Mouse (Mus musculus): ENCODE data around the gene Rap1gap2.
"Not testable (repeated sequence)": the region's sequence is repeated elsewhere in the genome, so short reads cannot be mapped to it uniquely, and the experiment has no call there.

Rap1gap2 gene

DNA sequence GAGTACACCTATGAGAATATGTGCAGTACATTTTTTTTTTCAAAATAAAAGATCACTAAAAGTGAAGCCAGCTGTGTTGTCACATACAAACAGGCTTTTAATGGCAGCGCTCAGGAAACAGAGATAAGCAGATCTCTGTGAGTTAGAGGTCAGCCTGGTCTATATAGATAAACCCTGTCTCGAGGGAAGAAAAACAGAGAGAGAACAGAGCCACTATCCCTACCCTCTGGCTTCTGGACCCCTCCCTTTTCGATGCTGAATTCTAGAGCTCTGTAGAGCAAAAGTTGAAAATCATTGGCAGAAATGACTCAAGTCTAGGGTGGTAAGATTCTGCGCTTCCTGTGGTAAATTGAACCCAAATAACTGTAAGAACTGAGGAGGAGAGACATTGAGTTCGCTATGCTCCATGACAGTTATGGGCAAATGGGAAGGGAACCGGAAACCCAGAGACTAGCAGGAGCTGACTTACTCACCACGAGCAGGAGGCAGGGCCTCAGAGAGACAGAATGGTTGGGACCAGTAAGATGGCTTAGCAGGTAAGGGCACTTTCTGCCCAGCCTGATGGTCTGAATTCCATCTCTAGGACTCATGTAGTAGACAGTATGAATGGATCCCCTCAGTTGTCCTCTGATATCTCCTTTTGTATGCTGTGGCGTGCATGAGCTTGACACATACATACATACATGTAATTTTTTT lies 11.4 kb upstream of the Rap1gap2 start:
- no peak for DNase-seq

DNA sequence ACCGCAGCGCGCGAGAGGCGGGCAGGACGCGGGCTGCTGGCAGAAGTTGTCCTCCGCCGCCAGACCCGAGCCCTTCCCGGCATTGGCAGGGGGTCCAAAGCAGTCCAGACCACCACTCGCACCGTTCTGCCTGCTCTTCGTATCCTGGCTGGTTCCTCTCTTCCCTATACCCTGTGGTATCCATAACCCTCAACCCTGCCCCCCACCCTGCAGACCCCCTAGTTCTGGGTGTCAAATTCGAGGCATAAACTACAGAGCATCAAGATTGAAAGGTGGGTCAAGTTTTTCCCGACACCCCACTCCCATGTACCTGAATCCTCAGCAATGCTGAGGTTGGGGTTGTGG lies 9.2 kb upstream of the Rap1gap2 start:
- no peak for DNase-seq

DNA sequence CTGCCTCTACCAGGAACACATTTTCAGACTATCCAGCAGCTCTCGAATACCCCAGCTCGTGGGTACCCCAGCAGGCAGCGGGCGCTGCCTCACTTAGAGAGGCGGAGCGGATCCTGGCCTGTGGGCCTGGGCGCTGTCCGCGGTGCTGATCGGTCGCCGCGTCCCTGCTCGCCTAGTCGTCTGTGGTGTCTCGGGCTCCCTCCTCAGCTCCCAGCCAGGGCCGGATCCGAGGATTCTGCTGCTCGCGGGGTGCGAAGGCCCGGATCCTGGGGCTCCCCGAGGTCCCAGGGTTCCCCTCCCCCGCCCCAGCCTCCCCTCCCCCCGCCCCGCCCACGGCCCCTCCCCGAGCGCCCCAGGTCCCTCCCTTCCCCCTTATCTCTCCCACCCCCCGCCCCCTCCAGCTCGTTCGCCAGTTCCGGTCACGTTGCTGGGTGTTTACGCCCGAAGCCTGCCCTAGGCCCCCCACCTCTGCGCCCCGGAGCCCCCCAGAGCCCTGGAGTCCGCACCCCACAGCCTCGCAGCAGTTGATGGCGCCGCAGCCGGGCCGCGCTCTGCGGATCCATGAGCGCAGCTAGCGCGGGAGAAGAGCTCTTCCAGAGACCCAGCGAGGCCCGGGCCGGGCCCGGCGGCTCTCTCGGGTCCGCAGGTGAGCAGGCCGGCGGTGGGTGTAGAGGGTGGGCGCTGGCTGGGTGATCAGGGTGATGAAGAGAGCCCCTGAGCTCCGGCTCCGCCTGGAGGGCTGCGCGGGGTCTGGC lies 8.7 kb upstream of the Rap1gap2 start, which contains the start of gene Ccdc92b:
Gene Ccdc92b (plus strand): TSS at position 405 of the 755 bp plus-strand sequence.
- DNase-seq: peak; percentile 87 to 88

DNA sequence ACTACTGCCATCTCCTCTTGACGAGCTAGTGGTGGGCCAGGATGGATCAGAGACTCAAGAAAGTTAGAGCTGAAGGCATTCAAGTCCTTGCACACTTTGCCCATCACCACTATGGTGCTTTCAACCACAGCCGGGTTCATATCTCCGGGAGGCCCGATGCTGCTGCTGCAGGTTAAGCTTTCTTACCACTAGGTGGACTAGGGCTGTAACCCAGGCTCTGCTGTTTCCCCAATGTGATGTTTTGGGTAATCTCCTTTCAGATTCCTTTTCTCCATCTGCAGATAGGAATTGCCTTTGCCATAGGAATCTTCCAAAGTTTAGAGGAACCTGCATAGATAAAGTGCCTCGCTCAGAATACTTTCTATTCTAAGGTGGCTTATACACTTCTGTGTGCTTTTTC lies 4.9 kb upstream of the Rap1gap2 start:
- no peak for DNase-seq

DNA sequence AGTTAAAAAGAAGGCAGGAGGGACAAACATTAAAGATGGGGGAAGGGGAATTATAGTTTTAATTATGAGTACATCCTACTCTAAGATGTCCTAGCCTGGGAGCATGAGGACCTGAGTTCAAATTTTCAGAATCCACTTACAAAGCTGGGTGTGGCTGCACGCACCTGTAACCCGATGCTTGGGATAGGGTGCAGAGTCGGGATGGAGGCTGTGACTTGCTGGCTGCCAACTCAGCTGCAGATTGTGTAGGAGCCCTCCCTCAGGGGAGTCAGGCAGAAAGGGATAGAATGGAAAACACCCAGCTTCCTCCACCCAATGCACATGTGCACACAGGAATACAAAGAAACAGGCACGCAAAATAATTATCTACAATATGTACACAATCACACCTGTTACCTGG lies 2.7 kb upstream of the Rap1gap2 start:
- no peak for DNase-seq

DNA sequence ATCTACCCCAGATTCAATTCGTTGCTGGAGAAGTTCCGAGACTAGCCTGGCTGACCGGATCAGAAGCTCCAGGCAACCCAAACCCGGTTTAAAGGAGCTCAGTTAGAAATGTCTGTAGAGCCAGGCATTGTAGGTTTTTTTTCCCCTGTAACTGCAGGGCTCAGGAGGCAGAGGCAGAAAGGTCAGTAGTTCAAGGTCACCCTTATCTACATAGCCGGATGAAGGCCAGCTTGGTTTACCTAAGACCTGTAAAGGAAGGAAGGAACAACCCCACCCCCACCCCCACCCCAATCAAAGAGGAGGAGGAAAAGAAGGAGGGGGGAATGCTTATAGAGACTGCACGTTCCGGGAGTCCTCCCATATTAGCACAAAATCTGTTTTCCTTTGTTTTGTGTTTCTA lies 722 bp upstream of the Rap1gap2 start:
- no peak for DNase-seq

DNA sequence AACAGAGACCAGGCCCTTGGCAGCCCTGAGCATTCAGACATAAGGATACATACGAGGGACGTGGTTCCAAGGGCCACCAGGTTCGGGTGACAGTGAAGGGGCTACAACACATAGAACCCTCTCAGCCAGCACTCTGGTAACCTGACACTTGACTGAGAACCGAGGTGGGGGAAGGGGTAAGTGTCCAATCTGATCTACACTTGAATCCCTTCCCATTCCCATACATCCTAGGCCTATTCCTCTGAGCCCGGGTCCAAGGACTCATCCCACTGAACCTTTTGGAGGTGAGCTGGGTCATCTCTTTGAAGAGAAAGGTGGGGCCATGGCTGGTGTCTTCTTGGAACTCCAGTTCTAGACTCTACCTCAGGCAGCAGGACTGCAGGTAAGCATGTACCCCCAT lies 647 bp downstream of the Rap1gap2 start:
- DNase-seq: no peak

DNA sequence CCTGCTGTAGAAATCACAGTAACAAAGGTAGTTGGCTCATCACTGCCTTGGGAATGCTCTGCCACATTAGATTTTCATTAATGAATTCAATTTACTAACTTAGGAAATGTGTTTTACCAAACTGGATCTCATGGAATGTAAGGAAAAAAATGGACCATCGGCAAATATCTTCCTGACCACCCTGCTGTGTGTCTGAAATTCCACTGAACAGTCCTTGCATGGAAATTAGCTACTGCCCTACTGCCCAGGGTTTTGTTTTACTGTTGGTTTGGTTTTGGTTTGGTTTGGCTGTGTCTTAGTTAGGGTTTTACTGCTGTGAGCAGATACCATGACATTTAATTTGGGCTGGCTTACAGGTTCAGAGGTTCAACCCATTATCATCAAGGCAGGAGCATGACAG lies 8.4 kb downstream of the Rap1gap2 start:
- DNase-seq: no peak

DNA sequence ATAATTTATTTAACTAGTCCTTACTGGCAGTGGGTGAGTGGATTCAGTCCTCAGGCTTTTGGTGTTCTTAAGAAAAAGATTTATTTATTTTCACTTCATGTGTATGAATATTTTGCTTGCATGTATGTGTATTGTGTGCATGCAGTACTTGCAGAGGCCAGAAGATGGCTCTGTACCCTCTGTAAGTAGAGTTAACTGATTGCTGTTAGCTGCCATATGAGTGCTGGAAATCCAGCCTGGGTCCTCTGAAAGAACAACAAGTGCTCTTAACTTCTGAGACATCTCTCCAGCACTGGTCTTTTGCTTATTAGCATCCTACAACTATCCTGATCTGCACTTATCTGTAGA lies 12.8 kb downstream of the Rap1gap2 start:
- no peak for DNase-seq

DNA sequence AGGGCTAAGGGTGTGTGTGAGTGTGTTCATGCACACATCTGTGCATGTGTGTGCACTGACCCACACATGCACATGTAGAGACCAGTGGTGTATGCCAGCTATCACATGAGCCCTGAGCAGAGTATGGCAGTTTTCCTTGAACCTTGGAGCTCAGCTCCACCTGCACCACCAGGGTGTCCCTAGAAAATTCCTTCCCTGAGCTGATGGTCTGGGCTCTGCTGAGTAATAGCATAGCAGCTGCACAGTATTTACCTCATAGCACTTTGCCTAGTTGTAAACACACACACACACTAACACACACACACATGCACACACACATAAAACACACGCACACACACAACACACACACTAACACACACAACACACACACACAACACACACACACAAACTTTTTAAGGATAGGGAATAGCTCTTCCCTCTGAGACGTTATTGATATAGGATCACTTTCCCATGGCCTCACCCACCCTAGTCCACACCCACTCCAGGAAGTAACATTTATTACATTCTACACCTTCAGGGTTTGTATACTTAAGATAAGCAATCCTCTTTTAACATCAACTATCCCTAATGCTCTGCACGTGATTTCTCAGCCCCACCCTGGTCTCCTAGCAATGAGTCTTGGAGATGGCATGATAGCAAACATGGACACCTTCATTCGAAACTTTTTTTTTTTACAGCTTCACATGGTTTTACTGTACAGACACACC lies 13.3 kb downstream of the Rap1gap2 start:
- DNase-seq: no peak

DNA sequence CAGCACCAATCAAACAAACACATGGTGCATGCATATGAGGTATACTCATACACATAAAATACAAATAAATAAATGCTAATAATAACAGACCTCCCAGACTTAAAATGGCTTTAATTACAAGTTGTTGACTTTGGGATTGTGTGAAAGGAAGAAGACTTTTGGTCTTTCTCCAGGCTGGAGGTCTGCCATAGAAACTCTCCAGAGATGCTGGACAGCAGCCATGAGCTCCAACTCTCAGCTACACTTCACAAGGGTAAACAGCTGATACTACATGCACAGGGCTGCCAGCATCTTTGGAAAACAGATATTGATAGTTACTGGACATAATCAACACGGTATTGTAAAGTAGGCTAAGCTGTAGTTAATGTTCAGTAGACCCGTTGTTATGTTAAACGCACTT lies 18.5 kb downstream of the Rap1gap2 start:
- DNase-seq: no peak

DNA sequence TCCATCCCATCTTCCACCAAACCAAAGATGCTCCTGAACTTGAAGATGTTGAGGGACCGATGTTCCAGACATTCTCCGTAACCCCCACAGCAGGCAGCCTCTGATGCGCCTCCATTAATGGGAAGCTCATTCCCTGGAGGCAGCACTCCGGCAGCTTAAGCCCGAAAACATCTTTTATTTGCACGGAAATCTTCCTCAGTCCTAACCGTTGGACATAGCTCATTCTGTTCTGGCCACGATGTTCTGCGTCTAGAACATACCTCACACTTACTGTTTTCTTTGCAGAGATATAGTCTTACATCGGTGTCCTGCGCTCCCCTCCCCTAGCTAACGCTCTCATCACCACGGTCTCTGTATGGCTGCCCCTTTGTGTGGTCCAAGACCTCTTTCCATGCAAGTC lies 20.0 kb downstream of the Rap1gap2 start:
- DNase-seq: no peak

DNA sequence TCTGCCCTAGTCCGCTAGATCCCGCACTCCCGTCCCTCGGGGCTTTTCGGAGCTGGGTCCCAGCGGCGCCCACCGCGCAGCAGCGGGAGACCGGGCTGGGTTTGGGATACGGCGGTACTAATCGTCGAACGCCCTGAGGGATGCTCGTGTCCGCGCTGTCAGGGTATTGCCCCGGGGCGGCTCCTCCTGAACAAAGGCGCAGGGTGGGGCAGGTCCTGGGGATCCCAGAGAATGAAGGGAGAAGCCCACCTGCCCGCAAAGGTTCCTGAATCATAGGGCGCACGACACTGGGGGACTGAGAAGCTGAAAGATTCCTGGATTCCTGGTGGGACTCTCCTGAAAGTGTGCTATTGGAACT lies 20.5 kb downstream of the Rap1gap2 start:
- DNase-seq: no peak

DNA sequence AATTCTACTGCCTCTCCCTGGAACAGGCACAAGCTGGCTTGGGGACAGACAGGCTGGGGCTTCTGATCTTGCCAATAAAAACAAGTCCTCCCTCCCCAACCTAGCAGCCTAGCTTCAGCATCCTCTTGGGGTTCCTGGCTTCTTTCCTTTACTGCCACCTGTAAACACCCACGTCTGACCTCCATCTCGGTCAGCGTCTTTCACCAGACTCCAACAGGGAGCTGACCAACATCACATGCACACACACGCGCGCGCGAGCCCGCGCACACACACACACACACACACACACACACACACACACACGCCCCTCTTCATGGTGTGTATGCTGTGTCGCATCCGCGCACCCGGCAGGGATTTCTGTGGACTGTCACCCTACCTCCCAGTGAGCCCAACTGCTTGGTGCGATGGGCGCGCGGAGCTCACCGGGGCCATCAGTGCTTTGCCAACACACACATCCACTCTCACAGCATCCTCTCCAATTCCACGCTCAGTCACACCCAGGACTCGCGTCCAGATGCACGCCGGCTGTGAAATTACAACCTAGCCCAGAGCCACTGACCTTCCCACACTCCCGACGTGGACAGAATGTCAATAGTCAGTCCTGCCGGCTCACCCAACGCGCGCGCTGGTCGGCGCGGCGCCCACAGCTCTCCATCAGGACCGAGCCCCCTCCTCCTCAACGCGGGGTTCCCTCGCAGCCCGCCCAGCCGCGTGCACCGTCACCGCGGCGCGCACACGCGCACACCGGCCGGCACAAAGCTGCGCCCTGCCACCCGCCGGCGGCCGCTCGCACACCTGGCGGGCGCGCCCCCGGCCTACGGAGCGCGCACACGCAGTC lies 21.1 kb downstream of the Rap1gap2 start:
- no peak for DNase-seq

DNA sequence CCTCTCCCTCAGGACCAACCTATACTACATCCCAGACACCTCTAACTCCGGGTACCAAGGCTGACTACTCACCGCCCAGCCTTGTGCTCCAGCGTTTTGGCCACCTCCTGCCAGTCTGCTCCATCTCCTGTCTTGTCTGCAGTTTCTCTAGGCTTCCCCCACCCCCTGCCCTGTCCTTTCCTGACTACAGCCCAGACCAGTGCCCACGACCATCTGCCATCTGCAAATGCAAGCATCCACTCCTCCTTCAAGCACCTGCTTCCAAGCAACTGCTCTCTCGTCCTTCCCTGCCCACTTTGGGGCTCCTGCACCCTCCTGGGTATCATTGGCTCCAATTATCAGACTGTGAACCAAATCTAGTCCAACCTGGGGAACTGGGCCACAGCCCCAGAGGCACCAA lies 24.3 kb downstream of the Rap1gap2 start:
- DNase-seq: no peak

DNA sequence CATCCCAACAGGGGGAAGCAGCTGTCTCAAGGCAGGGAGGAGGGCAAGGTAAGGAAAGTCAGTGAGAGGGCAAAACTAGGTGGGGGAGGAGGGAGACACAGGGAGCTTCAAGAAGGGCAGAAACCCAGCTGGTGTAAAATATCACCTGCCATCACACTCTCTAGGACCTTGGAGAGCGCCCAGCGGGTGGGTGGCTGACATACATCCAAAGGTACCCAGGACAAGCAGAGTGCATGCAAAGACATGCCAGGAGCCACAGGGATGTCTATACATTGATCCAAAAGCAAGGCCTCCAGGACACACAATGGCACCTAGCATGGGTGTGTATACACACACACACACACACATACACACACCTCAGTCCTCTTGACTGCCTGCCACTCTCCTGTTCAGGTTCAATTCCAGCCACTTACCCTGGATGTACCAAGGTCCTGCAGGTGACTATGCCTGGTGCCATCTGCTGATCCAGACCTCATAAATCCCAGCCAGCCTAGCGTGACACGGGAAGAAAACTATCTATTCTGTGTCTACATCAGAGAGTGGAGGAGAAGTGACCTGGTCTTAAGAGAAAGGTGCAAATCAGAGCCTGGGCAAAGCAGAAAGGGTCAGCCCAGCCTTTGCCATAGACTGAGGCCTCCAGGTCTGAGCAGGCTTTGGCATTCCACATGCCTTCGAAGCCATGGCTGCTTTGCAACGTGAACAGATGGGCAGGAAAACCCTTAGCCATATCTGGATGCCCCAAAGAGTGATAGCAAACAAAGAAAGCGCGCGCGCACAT lies 25.6 kb downstream of the Rap1gap2 start:
- peak in 1 of 2 experiments; percentile 11 for DNase-seq

DNA sequence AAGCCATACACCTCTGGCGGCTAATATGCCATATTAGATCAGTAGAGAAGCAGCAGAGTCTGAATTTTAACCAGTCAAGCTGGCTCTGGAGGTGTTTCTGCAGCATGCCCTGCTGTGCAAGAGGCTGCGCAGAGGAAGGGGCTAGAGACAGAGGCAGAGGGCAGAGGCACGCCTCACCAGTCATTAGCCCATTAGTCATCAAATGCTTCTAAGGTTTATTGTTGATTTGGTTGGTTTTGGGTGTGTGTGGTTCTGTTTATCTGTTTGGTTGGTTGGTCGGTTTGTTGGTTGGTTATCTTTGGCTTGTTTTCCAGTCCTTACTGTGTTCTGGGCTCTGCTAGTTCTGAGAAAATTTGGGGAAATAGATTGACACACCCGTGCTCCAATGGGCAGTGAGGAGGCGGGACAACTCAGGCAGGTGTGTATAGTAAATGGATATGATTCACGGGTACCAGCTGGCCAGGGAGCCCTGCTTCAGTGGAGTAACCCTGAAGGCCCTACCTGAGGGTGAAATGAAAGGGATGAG lies 26.8 kb downstream of the Rap1gap2 start:
- no peak for DNase-seq

DNA sequence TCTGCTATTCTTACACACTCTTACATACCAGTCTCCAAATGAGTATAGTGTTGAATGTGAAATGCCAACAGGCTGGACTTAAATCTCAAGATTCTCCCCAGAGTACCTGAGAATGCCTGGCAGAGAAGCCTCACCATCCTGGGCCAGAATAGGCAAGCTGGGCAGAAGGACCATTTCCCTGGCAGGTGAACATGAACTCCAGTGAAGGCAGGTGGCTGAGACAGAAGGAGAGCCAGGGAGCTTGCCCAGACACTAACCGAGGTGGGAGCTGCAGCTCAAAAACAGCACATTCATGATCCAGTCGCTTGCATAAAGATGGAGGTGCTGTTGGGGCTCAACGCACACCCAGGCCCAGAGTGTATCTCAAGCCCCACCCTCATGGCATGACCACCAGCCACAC lies 28.3 kb downstream of the Rap1gap2 start:
- no peak for DNase-seq

DNA sequence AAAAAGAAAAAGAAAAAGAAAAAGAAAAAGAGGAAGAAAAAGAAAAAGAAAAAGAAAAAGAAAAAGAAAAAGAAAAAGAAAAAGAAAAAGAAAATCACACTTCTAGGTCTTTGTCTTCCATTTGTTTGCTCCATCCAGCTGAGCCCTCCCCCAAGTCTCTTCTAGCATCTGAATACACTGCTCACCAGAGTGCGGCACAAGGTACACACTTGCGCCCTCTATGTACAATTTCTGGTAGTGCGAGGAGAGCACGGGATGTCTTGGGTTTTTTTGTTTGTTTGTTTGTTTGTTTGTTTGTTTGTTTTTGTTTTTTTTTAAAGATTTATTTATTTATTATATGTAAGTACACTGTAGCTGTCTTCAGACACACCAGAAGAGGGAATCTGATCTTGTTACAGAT lies 29.4 kb downstream of the Rap1gap2 start:
- not testable (repeated sequence) for DNase-seq

DNA sequence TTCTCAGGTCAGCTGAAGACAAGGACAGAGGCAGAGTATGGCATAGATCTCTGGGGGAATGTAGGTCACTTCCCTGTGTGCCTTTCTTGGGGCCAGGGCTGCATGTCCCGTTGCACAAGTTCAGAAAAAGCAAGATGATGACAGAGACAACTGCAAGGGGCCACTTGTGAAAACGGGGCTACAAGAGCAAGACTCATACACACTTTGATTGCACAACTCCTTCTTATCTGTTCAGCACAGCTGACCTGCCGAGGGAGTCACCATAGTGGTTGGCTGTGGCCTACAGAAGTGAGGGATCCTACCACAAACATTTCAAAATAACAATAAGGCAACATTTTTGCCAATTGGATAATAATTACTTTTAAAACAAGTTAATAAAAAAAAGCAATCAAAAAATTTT lies 33.6 kb downstream of the Rap1gap2 start:
- DNase-seq: no peak

DNA sequence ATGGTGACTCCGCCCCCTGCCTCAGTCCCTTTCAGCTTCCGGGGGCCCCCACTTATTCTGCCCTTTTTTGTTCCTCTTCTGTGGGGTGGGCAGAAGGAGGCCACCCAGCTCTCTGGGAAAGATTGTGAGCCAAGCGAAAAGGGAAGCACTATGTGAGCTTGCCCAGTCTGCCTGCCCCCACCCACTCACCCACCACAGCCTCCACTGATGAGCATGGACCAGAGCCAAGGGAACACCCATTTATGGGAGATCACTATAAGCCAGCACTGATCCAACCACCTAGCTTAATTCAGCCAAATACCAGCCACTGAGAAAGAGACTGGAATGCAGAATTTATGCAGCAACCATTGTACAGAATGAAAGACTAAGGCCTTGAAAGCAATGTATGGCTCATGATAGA lies 34.8 kb downstream of the Rap1gap2 start:
- DNase-seq: no peak

DNA sequence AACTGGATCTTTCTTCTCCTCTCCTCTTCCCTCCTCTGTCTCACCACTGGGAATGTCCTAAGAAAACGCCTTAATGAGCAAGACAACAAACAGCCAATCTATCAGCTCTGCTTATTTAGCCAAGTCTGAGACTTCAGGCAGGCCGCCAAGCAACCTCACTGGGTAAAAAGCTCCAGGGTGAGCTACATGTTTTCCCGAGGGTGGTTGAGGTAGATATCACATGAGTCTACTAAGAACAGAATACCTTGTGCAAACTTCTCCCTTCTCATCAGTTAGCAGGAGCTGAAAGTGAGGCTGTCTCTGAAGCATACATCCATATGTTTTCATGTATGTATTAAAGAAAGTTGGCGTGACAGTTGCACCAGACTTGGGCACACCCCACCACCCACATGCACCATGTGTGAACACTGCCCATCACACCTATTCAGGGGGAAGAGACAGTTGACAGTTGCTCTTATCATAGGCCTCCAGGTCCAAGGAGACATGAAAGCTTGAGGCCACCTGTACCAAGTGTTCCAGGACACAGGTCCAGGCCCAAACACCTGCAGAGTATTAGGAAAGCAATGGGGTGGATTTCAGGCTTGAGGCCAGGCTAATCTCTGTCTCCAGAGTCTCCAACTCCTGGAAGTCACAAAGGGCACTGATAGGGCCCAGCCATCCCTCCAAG lies 35.8 kb downstream of the Rap1gap2 start:
- no peak for DNase-seq
